Mouse (Mus musculus) liver, adult 2 months (tissue): ENCODE data around the gene Nfic.

Experiments
- CTCF ChIP-seq: fragments of 200-500 bp; IDR thresholded peaks from 2 replicates; pipeline ENCODE4 v1.5.1; 2011; ENCODE audit warnings: low read depth, low read length, control low read depth
- POLR2A ChIP-seq: fragments of 200-500 bp; IDR thresholded peaks from 2 replicates; pipeline ENCODE4 v1.6.1; 2011; ENCODE audit warnings: low read length, control low read depth; ENCODE audit not compliant: insufficient read depth; ENCODE audit errors: extremely low read depth

DNA sequence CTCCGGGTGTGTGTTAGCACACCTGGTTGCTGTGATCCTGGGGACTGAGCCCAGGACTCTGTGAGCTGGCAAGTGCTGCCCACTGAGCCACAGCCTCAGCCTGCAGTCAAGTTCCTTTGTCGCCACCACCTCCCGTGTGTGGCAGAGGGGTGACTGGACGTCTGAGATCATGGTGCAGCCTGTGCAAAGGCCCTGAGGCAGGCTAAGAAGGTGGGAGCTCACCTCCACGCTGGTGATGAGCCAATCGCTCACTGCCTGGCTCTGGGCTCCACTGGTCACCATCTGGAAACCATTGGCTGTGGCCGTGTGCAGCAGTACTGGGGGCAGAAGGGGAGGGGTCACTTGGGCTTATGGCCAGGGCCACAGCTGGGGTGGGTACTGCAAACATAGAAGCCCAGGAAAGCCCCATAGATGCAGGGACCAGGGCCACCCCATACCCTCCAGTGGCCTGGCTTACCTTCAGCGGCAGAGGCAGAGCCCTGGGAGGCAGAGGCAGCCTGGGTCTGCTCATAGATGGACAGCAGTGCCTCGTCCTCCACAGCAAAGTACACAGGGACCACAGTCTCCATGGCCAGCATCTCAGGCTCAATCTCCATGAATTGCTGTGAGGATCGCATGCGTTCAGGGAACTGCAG lies 37.3 kb upstream of the Nfic start:
- no peak for TF ChIP-seq POLR2A
- no peak for TF ChIP-seq CTCF
